Mouse (Mus musculus) ES-Bruce4 (cell line): ENCODE results near the gene Asic2.

Experiments
- CTCF ChIP-seq: IDR thresholded peaks from one replicate; pipeline ENCODE4 v1.8.1; 2011; ENCODE audit warnings: low read depth, low read length
- EP300 ChIP-seq: IDR thresholded peaks from 2 replicates; pipeline ENCODE4 v1.6.1; 2011; ENCODE audit warnings: low read depth, low read length; ENCODE audit not compliant: insufficient read depth
- POLR2A ChIP-seq: IDR thresholded peaks from one replicate; pipeline ENCODE4 v1.8.1; 2011; ENCODE audit warnings: low read length; ENCODE audit not compliant: insufficient read depth

GRCm38 (mm10) chr11:82015066-82015465 lies 46.8 kb upstream of the Asic2 start:
- TF ChIP-seq CTCF (no peak), POLR2A (no peak), EP300 (no peak)
